Mouse (Mus musculus): Measurements from ENCODE around the gene Olfr693.
"Not testable (repeated sequence)": the region's sequence is repeated elsewhere in the genome, so short reads cannot be mapped to it uniquely, and the experiment has no call there.

DNA sequence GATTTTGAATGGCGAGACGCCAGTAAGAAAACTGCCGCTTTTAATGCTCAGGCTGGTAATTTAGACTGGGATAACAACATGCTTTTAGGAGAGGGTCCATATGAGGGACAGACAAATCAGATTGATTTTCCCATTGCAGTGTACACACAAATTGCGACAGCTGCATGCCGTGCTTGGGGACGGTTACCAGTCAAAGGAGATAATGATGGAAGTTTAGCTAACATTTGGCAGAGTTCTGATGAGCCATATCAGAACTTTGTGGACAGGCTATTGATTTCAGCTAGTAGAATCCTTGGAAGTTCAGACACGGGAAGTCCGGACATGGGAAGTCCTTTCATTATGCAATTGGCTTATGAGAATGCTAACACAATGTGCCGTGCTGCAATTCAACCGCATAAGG lies 27.3 kb upstream of the Olfr693 start:
- not testable (repeated sequence) for TF ChIP-seq GATA1, TAL1 (IDR thresholded peaks at IDR 0.05; ENCODE audit: low read length)
